Mouse (Mus musculus): ENCODE data around the gene Fam205c. TPM values are rescaled to one million over a fixed set of nuclear protein-coding genes. Genes with fewer than 3 reads are reported as not detected.

The Fam205c gene
- not detected in 2 replicates for polyA plus RNA-seq (2012; ENCODE audit: low replicate concordance)

GRCm38 (mm10) chr4:42874134-42874533, at the start of gene Fam205c:
TSS of gene Fam205c (minus strand) at chr4:42874234.

GRCm38 (mm10) chr4:42916617-42917401, 42.8 kb upstream of the Fam205c start, which contains the start of gene Phf24:
TSS of gene Phf24 (plus strand) at chr4:42916660.

GRCm38 (mm10) chr4:42856671-42857070, 17.4 kb downstream of the Fam205c start, which contains the start of gene Gm12394:
TSS of gene Gm12394 (minus strand) at chr4:42856771.

GRCm38 (mm10) chr4:42853788-42854187, 20.2 kb downstream of the Fam205c start, which contains the start of gene Fam205a1:
TSS of gene Fam205a1 (minus strand) at chr4:42853888.

Other genes starting within 250 kb of the Fam205c start
- not detected in 2 replicates for gene Gm2564, start 244.5 kb downstream of the Fam205c start, polyA plus RNA-seq (2012; ENCODE audit: low replicate concordance)
- not detected in 2 replicates for gene Ccl27b, start 219.0 kb downstream of the Fam205c start, polyA plus RNA-seq (2012; ENCODE audit: low replicate concordance)
- gene Il11ra2, start 212.3 kb downstream of the Fam205c start, polyA plus RNA-seq (2012; ENCODE audit: low replicate concordance), result not detected in 2 replicates
- not detected in 2 replicates for gene 4930578G10Rik, start 138.7 kb downstream of the Fam205c start, polyA plus RNA-seq (2012; ENCODE audit: low replicate concordance)
- gene Ccl19, start 117.7 kb downstream of the Fam205c start, polyA plus RNA-seq (2012; ENCODE audit: low replicate concordance), result 0.87 TPM in 1 of 2 replicates, not detected in the other
- gene Ccl21a, start 100.2 kb downstream of the Fam205c start, polyA plus RNA-seq (2012; ENCODE audit: low replicate concordance), result 11.3 TPM in 1 of 2 replicates, not detected in the other
- not detected in 2 replicates for gene Fam205a1, start 20.3 kb downstream of the Fam205c start, polyA plus RNA-seq (2012; ENCODE audit: low replicate concordance)
- gene Gm12394, start 17.5 kb downstream of the Fam205c start, polyA plus RNA-seq (2012; ENCODE audit: low replicate concordance), result not detected in 2 replicates
- gene Phf24, start 42.4 kb upstream of the Fam205c start, polyA plus RNA-seq (2012; ENCODE audit: low replicate concordance), result 0.08 and 0.27 TPM in 2 replicates
- 3.8 and 6.3 TPM in 2 replicates for gene Dnajb5, start 75.6 kb upstream of the Fam205c start, polyA plus RNA-seq (2012; ENCODE audit: low replicate concordance)
- not detected in 2 replicates for gene 1700022I11Rik, start 95.4 kb upstream of the Fam205c start, polyA plus RNA-seq (2012; ENCODE audit: low replicate concordance)
- 212 TPM in 2 replicates for gene Vcp, start 126.3 kb upstream of the Fam205c start, polyA plus RNA-seq (2012; ENCODE audit: low replicate concordance)
- gene Fancg, start 136.3 kb upstream of the Fam205c start, polyA plus RNA-seq (2012; ENCODE audit: low replicate concordance), result 6.0 and 12.1 TPM in 2 replicates
- gene Pigo, start 151.6 kb upstream of the Fam205c start, polyA plus RNA-seq (2012; ENCODE audit: low replicate concordance), result 14.3 and 29.6 TPM in 2 replicates
- 119 and 202 TPM in 2 replicates for gene Stoml2, start 157.5 kb upstream of the Fam205c start, polyA plus RNA-seq (2012; ENCODE audit: low replicate concordance)
- gene Fam214b, start 172.0 kb upstream of the Fam205c start, polyA plus RNA-seq (2012; ENCODE audit: low replicate concordance), result 33.3 and 36.9 TPM in 2 replicates
- 0.35 TPM in 1 of 2 replicates, not detected in the other for gene Unc13b, start 184.7 kb upstream of the Fam205c start, polyA plus RNA-seq (2012; ENCODE audit: low replicate concordance)

Data from leukemia stem cell, adult 10-12 weeks (primary cell).